Mouse (Mus musculus) myocyte (in vitro differentiated cells): ENCODE results near the gene Mvk. TPM values are rescaled to one million over a fixed set of nuclear protein-coding genes. Genes with fewer than 3 reads are reported as not detected.

Experiments used
- H3K27me3 ChIP-seq: one replicate; pipeline ENCODE4 v1.6.1; 2011; ENCODE audit not compliant: control insufficient read depth, insufficient read depth, insufficient read length
- H3K36me3 ChIP-seq: one replicate; pipeline ENCODE4 v1.6.1; 2011; ENCODE audit not compliant: control insufficient read depth, insufficient read depth
- H3K4me2 ChIP-seq: one replicate; pipeline ENCODE4 v1.6.1; 2011; ENCODE audit warnings: low read depth, control low read depth
- H3K4me3 ChIP-seq: one replicate; pipeline ENCODE4 v1.5.1; 2011; ENCODE audit warnings: mild to moderate bottlenecking, control low read depth, moderate library complexity
- H3K79me2 ChIP-seq: one replicate; pipeline ENCODE4 v1.6.1; 2011; ENCODE audit not compliant: control insufficient read depth, insufficient read depth
- H3ac ChIP-seq: one replicate; pipeline ENCODE4 v1.6.1; 2011; ENCODE audit not compliant: control insufficient read depth, insufficient read length
- CEBPB ChIP-seq: IDR thresholded peaks from 2 replicates; pipeline ENCODE4 v1.6.1; 2011; ENCODE audit warnings: mild to moderate bottlenecking, moderate library complexity; ENCODE audit not compliant: poor library complexity, insufficient read depth, severe bottlenecking
- E2F4 ChIP-seq: IDR thresholded peaks from one replicate; pipeline ENCODE4 v1.6.1; 2011; ENCODE audit warnings: mild to moderate bottlenecking, control low read depth, moderate library complexity; ENCODE audit not compliant: insufficient read depth
- MAX ChIP-seq: IDR thresholded peaks from one replicate; pipeline ENCODE4 v1.6.1; 2011; ENCODE audit warnings: low read depth, mild to moderate bottlenecking, control low read depth
- MYOD1 ChIP-seq, 3 experiments: IDR thresholded peaks; one replicate each; pipeline ENCODE4 v1.6.1; 2011; ENCODE audit warnings: control low read depth in 2 of 3, low read depth in 2 of 3, mild to moderate bottlenecking in 2 of 3, moderate library complexity in 1 of 3; ENCODE audit not compliant: insufficient read length in 2 of 3, control insufficient read depth in 1 of 3
- MYOG ChIP-seq, 3 experiments: IDR thresholded peaks; one replicate each; pipeline ENCODE4 v1.6.1; 2011; ENCODE audit warnings: control low read depth in 2 of 3, low read depth in 2 of 3, mild to moderate bottlenecking in 2 of 3; ENCODE audit not compliant: insufficient read length in 2 of 3, control insufficient read depth in 1 of 3, insufficient read depth in 1 of 3
- POLR2A ChIP-seq: IDR thresholded peaks from one replicate; pipeline ENCODE4 v1.6.1; 2011; ENCODE audit warnings: low read depth, mild to moderate bottlenecking, control low read depth, moderate library complexity; ENCODE audit not compliant: insufficient read length
- POLR2AphosphoS2 ChIP-seq: IDR thresholded peaks from one replicate; pipeline ENCODE4 v1.6.1; 2011; ENCODE audit warnings: low read depth, control low read depth; ENCODE audit not compliant: insufficient read length
- REST ChIP-seq: IDR thresholded peaks from one replicate; pipeline ENCODE4 v1.6.1; 2011; ENCODE audit warnings: mild to moderate bottlenecking, control low read depth, moderate library complexity; ENCODE audit not compliant: insufficient read depth, insufficient read length
- SRF ChIP-seq: IDR thresholded peaks from one replicate; pipeline ENCODE4 v1.6.1; 2011; ENCODE audit warnings: low read depth; ENCODE audit not compliant: control insufficient read depth, insufficient read length
- TCF12 ChIP-seq: IDR thresholded peaks from one replicate; pipeline ENCODE4 v1.6.1; 2011; ENCODE audit warnings: mild to moderate bottlenecking, control low read depth; ENCODE audit not compliant: poor library complexity, insufficient read depth, severe bottlenecking
- TCF3 ChIP-seq: IDR thresholded peaks from one replicate; pipeline ENCODE4 v1.6.1; 2011; ENCODE audit warnings: low read depth, control low read depth; ENCODE audit not compliant: insufficient read length
- USF1 ChIP-seq: IDR thresholded peaks from one replicate; pipeline ENCODE4 v1.6.1; 2011; ENCODE audit warnings: low read depth, mild to moderate bottlenecking, control low read depth, moderate library complexity
- polyA plus RNA-seq: library from polyadenylated mRNA; unstranded; fragments of >200 nt; fragmentation: generic; extraction: Trizol; gene quantifications from one replicate; pipeline ENCODE4 v1.2.1, GENCODE M21; 2012; ENCODE audit warnings: missing spikeins

The Mvk gene
- polyA plus RNA-seq, 1 experiment = 56.6 TPM

GRCm38 (mm10) chr5:114507394-114507793 is 63.3 kb downstream of the Mvk start:
- TF ChIP-seq TCF3 = no peak
- TF ChIP-seq CEBPB = no peak
- H3K79me2 ChIP-seq = no peaks in the 10 kb centered on the region
- H3ac ChIP-seq = no peak overlapping the region
- H3K4me3 ChIP-seq = no peak overlapping the region
- no peak overlapping the region for H3K4me2 ChIP-seq
- H3K27me3 ChIP-seq = peaks cover 64% of the 10 kb centered on the region
- H3K36me3 ChIP-seq = no peaks in the 10 kb centered on the region

GRCm38 (mm10) chr5:114507964-114508363 is 63.9 kb downstream of the Mvk start:
- H3K36me3 ChIP-seq = no peaks in the 10 kb centered on the region
- H3ac ChIP-seq = no peak overlapping the region
- H3K27me3 ChIP-seq = peaks cover 70% of the 10 kb centered on the region
- no peak overlapping the region for H3K4me2 ChIP-seq
- no peak for TF ChIP-seq CEBPB
- TF ChIP-seq SRF = no peak
- TF ChIP-seq MAX = no peak
- no peak for TF ChIP-seq REST
- TF ChIP-seq POLR2AphosphoS2 = no peak
- TF ChIP-seq TCF12 = no peak
- no peak for TF ChIP-seq TCF3
- no peak for TF ChIP-seq MYOG (IDR thresholded peaks at IDR 0.05; ENCODE audit: control insufficient read depth in 1 of 3, insufficient read depth in 1 of 3, insufficient read length in 2 of 3, low read depth in 2 of 3)
- no peak for TF ChIP-seq MYOD1 (IDR thresholded peaks at IDR 0.05; ENCODE audit: control insufficient read depth in 1 of 3, insufficient read length in 2 of 3, low read depth in 2 of 3)
- TF ChIP-seq USF1 = no peak
- no peak for TF ChIP-seq POLR2A
- TF ChIP-seq E2F4 = no peak
- H3K79me2 ChIP-seq = no peaks in the 10 kb centered on the region
- no peak overlapping the region for H3K4me3 ChIP-seq

GRCm38 (mm10) chr5:114509461-114509860 is 65.4 kb downstream of the Mvk start:
- TF ChIP-seq POLR2AphosphoS2 (no peak), MAX (no peak), E2F4 (no peak), MYOD1 (IDR thresholded peaks at IDR 0.05; ENCODE audit: control insufficient read depth in 1 of 3, insufficient read length in 2 of 3, low read depth in 2 of 3) (no peak), POLR2A (no peak), USF1 (no peak), SRF (no peak), TCF12 (no peak), REST (no peak), MYOG (IDR thresholded peaks at IDR 0.05; ENCODE audit: control insufficient read depth in 1 of 3, insufficient read depth in 1 of 3, insufficient read length in 2 of 3, low read depth in 2 of 3) (no peak), TCF3 (no peak), CEBPB (no peak)
- H3ac ChIP-seq = no peak overlapping the region
- H3K36me3 ChIP-seq = no peaks in the 10 kb centered on the region
- no peaks in the 10 kb centered on the region for H3K79me2 ChIP-seq
- H3K27me3 ChIP-seq = peaks cover 81% of the 10 kb centered on the region
- H3K4me3 ChIP-seq = no peak overlapping the region
- no peak overlapping the region for H3K4me2 ChIP-seq

Other genes with a start within 250 kb of the Mvk start
- gene Foxn4, start 170.5 kb upstream of the Mvk start, polyA plus RNA-seq = 0.01 TPM
- gene Myo1h, start 155.1 kb upstream of the Mvk start, polyA plus RNA-seq = 1.4 TPM
- 84.1 TPM for gene Kctd10, start 63.8 kb upstream of the Mvk start, polyA plus RNA-seq
- gene Ube3b, start 63.7 kb upstream of the Mvk start, polyA plus RNA-seq = 56.0 TPM
- gene Mmab, start 209 bp upstream of the Mvk start, polyA plus RNA-seq = 19.9 TPM
- 0.02 TPM for gene Fam222a, start 123.7 kb downstream of the Mvk start, polyA plus RNA-seq
- gene Trpv4, start 214.2 kb downstream of the Mvk start, polyA plus RNA-seq = 0.12 TPM
- gene Gltp, start 246.7 kb downstream of the Mvk start, polyA plus RNA-seq = 45.2 TPM